Mouse (Mus musculus) midbrain, postnatal 0 days (tissue): ENCODE results near the gene Dlg2. TPM values are rescaled to one million over a fixed set of nuclear protein-coding genes. Genes with fewer than 3 reads are reported as not detected.

Experiments used
- ATAC-seq: fragments of 200-750 bp; cut with Nextera tagmentation; 2 replicates; pipeline ENCODE4 v1.8.0; 2017; ENCODE audit warnings: moderate number of reproducible peaks, mild to moderate bottlenecking, moderate TSS enrichment, moderate library complexity; ENCODE audit not compliant: low FRiP score
- DNase-seq: peaks from one replicate; pipeline ENCODE4 v3.0.0-alpha.2; 2015; ENCODE audit warnings: low spot score
- H3K27ac ChIP-seq: fragments of 300-500 bp; sonication (generic); 2 replicates; pipeline ENCODE4 v1.5.1; 2014; ENCODE audit warnings: low read depth, mild to moderate bottlenecking, low read length, mixed read lengths
- H3K27me3 ChIP-seq: fragments of 300-500 bp; sonication (generic); 2 replicates; pipeline ENCODE4 v1.6.1; 2014; ENCODE audit warnings: low read length, control low read depth, mixed read lengths; ENCODE audit not compliant: insufficient read depth
- H3K36me3 ChIP-seq: fragments of 300-500 bp; sonication (generic); 2 replicates; pipeline ENCODE4 v1.6.1; 2014; ENCODE audit warnings: low read length, control low read depth, mixed read lengths; ENCODE audit not compliant: insufficient read depth
- H3K4me1 ChIP-seq: fragments of 300-500 bp; sonication (generic); 2 replicates; pipeline ENCODE4 v1.6.1; 2014; ENCODE audit warnings: mild to moderate bottlenecking, control low read depth, antibody characterized with exemption, low read length, mixed read lengths; ENCODE audit not compliant: insufficient read depth
- H3K4me2 ChIP-seq: fragments of 300-500 bp; sonication (generic); 2 replicates; pipeline ENCODE4 v1.6.1; 2014; ENCODE audit warnings: low read depth, mild to moderate bottlenecking, low read length, mixed read lengths; ENCODE audit not compliant: poor library complexity, severe bottlenecking
- H3K4me3 ChIP-seq: fragments of 300-500 bp; sonication (generic); 2 replicates; pipeline ENCODE4 v1.5.1; 2014; ENCODE audit warnings: low read depth, mild to moderate bottlenecking, low read length, moderate library complexity
- H3K9ac ChIP-seq: fragments of 300-500 bp; sonication (generic); replicated peaks from 2 replicates; pipeline ENCODE4 v1.6.1; 2014; ENCODE audit warnings: mild to moderate bottlenecking, low read length, moderate library complexity, mixed read lengths; ENCODE audit not compliant: poor library complexity, severe bottlenecking
- H3K9me3 ChIP-seq: fragments of 300-500 bp; sonication (generic); 2 replicates; pipeline ENCODE4 v1.6.1; 2016; ENCODE audit warnings: low read length, control low read depth
- CTCF ChIP-seq: IDR thresholded peaks from 2 replicates; pipeline ENCODE4 v1.5.1; 2016; ENCODE audit warnings: antibody characterized with exemption, mild to moderate bottlenecking
- WGBS: fragments of 180-500 bp; shearing (Covaris S2); extraction: QIAGEN DNeasy Blood & Tissue Kit; methylation state at CpG from one replicate; pipeline ENCODE4 v1.1.7; 2014; 5-methylcytosine and 5-hydroxymethylcytosine counted together
- polyA plus RNA-seq: library from polyadenylated mRNA; unstranded; fragments of >200 nt; fragmentation: Nextera tagmentation; extraction: Ambion mirVana; gene quantifications from 2 replicates; pipeline ENCODE4 v1.2.1, GENCODE M21; 2015
- total RNA-seq: library from RNA; depleted of rRNA; stranded (reverse); fragments of >200 nt; gene quantifications from 2 replicates; pipeline ENCODE4 v1.2.3, GENCODE M21; 2014

Dlg2 gene
- total and polyA plus RNA-seq, 2 experiments from 2014 or later, result 21.6 to 126 TPM

- H3K9ac ChIP-seq, result no peak overlapping the region
- no peak overlapping the region for H3K4me3 ChIP-seq
- no peak overlapping the region for H3K4me2 ChIP-seq
- H3K36me3 ChIP-seq, result no peaks in the 10 kb centered on the region
- no peak for ATAC-seq
- no peak for DNase-seq
- no peaks in the 10 kb centered on the region for H3K4me1 ChIP-seq
- H3K9me3 ChIP-seq, result no peaks in the 10 kb centered on the region
- no peak overlapping the region for H3K27ac ChIP-seq
- H3K27me3 ChIP-seq, result no peaks in the 10 kb centered on the region
- 68% methylated on average over 2 of the region's 2 CpGs for WGBS
- TF ChIP-seq CTCF, result no peak
Measured at GRCm38 (mm10) chr7:92327343-92327896, 1850.9 kb downstream of the Dlg2 start.

GRCm38 (mm10) chr7:92333220-92333898, 1856.9 kb downstream of the Dlg2 start:
- Histone ChIP-seq H3K27me3 (no peaks in the 10 kb centered on the region), H3K27ac (no peak overlapping the region), H3K9ac (no peak overlapping the region), H3K9me3 (no peaks in the 10 kb centered on the region), H3K4me3 (no peak overlapping the region), H3K4me1 (no peaks in the 10 kb centered on the region), H3K4me2 (no peak overlapping the region), H3K36me3 (no peaks in the 10 kb centered on the region)
- ATAC-seq (no peak), DNase-seq (no peak)
- 60% methylated on average over 5 of the region's 5 CpGs for WGBS
- no peak for TF ChIP-seq CTCF

GRCm38 (mm10) chr7:92356542-92356941, 1880.1 kb downstream of the Dlg2 start:
- H3K9me3 ChIP-seq, result no peaks in the 10 kb centered on the region
- H3K27ac ChIP-seq, result no peak overlapping the region
- ATAC-seq (no peak), DNase-seq (no peak)
- H3K4me1 ChIP-seq, result no peaks in the 10 kb centered on the region
- H3K4me2 ChIP-seq, result no peak overlapping the region
- no peak for TF ChIP-seq CTCF
- H3K4me3 ChIP-seq, result no peak overlapping the region
- H3K27me3 ChIP-seq, result no peaks in the 10 kb centered on the region
- WGBS, result 68% methylated on average over 3 of the region's 3 CpGs
- H3K9ac ChIP-seq, result no peak overlapping the region
- H3K36me3 ChIP-seq, result no peaks in the 10 kb centered on the region

GRCm38 (mm10) chr7:92363386-92363785, 1886.9 kb downstream of the Dlg2 start:
- H3K9ac ChIP-seq, result no peak overlapping the region
- H3K4me3 ChIP-seq, result no peak overlapping the region
- no peaks in the 10 kb centered on the region for H3K27me3 ChIP-seq
- ATAC-seq (no peak), DNase-seq (no peak)
- H3K27ac ChIP-seq, result no peak overlapping the region
- no peak overlapping the region for H3K4me2 ChIP-seq
- H3K4me1 ChIP-seq, result no peaks in the 10 kb centered on the region
- no peak for TF ChIP-seq CTCF
- 78% methylated on average over 3 of the region's 3 CpGs for WGBS
- no peaks in the 10 kb centered on the region for H3K36me3 ChIP-seq
- H3K9me3 ChIP-seq, result no peaks in the 10 kb centered on the region

- no peaks in the 10 kb centered on the region for H3K27me3 ChIP-seq
- H3K4me1 ChIP-seq, result no peaks in the 10 kb centered on the region
- no peaks in the 10 kb centered on the region for H3K9me3 ChIP-seq
- no peak overlapping the region for H3K4me3 ChIP-seq
- H3K9ac ChIP-seq, result no peak overlapping the region
- ATAC-seq (no peak), DNase-seq (no peak)
- H3K36me3 ChIP-seq, result no peaks in the 10 kb centered on the region
- H3K4me2 ChIP-seq, result no peak overlapping the region
- no peak for TF ChIP-seq CTCF
- WGBS, result 86% methylated on average over 4 of the region's 4 CpGs
- no peak overlapping the region for H3K27ac ChIP-seq
Measured at GRCm38 (mm10) chr7:92363800-92364199, 1887.3 kb downstream of the Dlg2 start.

GRCm38 (mm10) chr7:92367111-92367510, 1890.6 kb downstream of the Dlg2 start:
- H3K4me1 ChIP-seq, result no peaks in the 10 kb centered on the region
- no peak overlapping the region for H3K27ac ChIP-seq
- no peak overlapping the region for H3K9ac ChIP-seq
- H3K4me3 ChIP-seq, result no peak overlapping the region
- DNase-seq, result no peak
- WGBS, result 86% methylated on average over 1 of the region's 1 CpGs
- H3K36me3 ChIP-seq, result no peaks in the 10 kb centered on the region
- no peak for ATAC-seq
- TF ChIP-seq CTCF, result no peak
- H3K27me3 ChIP-seq, result no peaks in the 10 kb centered on the region
- no peak overlapping the region for H3K4me2 ChIP-seq
- H3K9me3 ChIP-seq, result no peaks in the 10 kb centered on the region
